In genomic region chr10:94514091-94514505, GRCm38 (mm10) we compare ENCODE assay signal across 8 mouse cellular contexts.
DNase-seq lines count a peak whose midpoint lies in the region; ATAC-seq and TF ChIP-seq lines count a peak whose summit lies in the region.

No protein-coding gene starts in this region.

- ATAC-seq in forebrain, embryonic 11.5 days (replicated peaks; ENCODE audit: low FRiP score): no peak
- no peak for ATAC-seq in liver, embryonic 11.5 days (replicated peaks; ENCODE audit: low FRiP score)

- H3K79me2 ChIP-seq in C2C12 (ENCODE audit: control insufficient read depth, insufficient read depth): peaks cover 44% of the 10 kb centered on the region

- H3K9me3 ChIP-seq in forebrain, embryonic 11.5 days (ENCODE audit: control insufficient read depth, low read length): no peaks in the 10 kb centered on the region
- H3K9me3 ChIP-seq in liver, embryonic 11.5 days (ENCODE audit: control insufficient read depth, low read length): no peaks in the 10 kb centered on the region

- H3K79me3 ChIP-seq in C2C12 (ENCODE audit: low read depth): peaks cover 29% of the 10 kb centered on the region

- TF ChIP-seq POLR2A in cerebellum, adult 2 months (IDR thresholded peaks at IDR 0.05; ENCODE audit: borderline replicate concordance, insufficient read depth, low read length): no peak

- H3K4me2 ChIP-seq in forebrain, embryonic 11.5 days (ENCODE audit: low read depth, low read length, severe bottlenecking): peak overlapping the region; percentile 97
- peak overlapping the region; percentile 81 for H3K4me2 ChIP-seq in liver, embryonic 11.5 days

- no peak for TF ChIP-seq CTCF in gastrocnemius, adult 2 months (IDR thresholded peaks at IDR 0.05)
- no peak for TF ChIP-seq CTCF in C2C12 (IDR thresholded peaks at IDR 0.05; ENCODE audit: control insufficient read depth, insufficient read depth, insufficient read length)
- TF ChIP-seq CTCF in cerebellum, adult 2 months (IDR thresholded peaks at IDR 0.05; ENCODE audit: borderline replicate concordance, insufficient read depth, low read depth, low read length): no peak

- WGBS in forebrain, embryonic 11.5 days: under 1% methylated on average over 12 of the region's 12 CpGs
- WGBS in liver, embryonic 11.5 days: 2% methylated on average over 12 of the region's 12 CpGs
- 10% methylated on average over 12 of the region's 12 CpGs for WGBS in cerebellum, adult 2 months

- DNase-seq in gastrocnemius, adult 2 months: no peak
- no peak for DNase-seq in gastrocnemius, postnatal 25 days
- DNase-seq in forebrain, embryonic 11.5 days (ENCODE audit: low spot score): peak; percentile 51
- DNase-seq in liver, embryonic 11.5 days (ENCODE audit: low spot score): no peak
- DNase-seq in right cerebral cortex, postnatal 36 days (ENCODE audit: low spot score in 2 of 2): no peak
- no peak for DNase-seq in cerebellum, adult 2 months
- no peak for DNase-seq in cerebellum, adult 18-20 months

- H3K4me3 ChIP-seq in gastrocnemius, adult 2 months: peak overlapping the region; percentile 99
- peak overlapping the region; percentile 56 for H3K4me3 ChIP-seq in C2C12 (ENCODE audit: insufficient read depth, poor library complexity, severe bottlenecking)
- peak overlapping the region; percentile 72 for H3K4me3 ChIP-seq in forebrain, embryonic 11.5 days (ENCODE audit: low read depth, low read length)
- H3K4me3 ChIP-seq in liver, embryonic 11.5 days (ENCODE audit: low read depth, low read length): peak overlapping the region; percentile 79
- H3K4me3 ChIP-seq in cerebellum, adult 2 months (replicated peaks; ENCODE audit: insufficient read depth, low read depth, low read length): no peak overlapping the region

- intact Hi-C loops in gastrocnemius, adult 2 months (cut with DNase I): loop anchor here (2.0 kb wide), 3 partner anchors 25 to 105 kb away; no protein-coding TSS in a partner anchor

- H3K9ac ChIP-seq in forebrain, embryonic 11.5 days (ENCODE audit: low read length): peak overlapping the region; percentile 67; the same call in 1 of the 2 replicates
- no peak overlapping the region for H3K9ac ChIP-seq in liver, embryonic 11.5 days (ENCODE audit: low read depth, low read length)

- peaks cover 3% of the 10 kb centered on the region; the same call in 1 of the 2 replicates for H3K4me1 ChIP-seq in forebrain, embryonic 11.5 days (replicated peaks; ENCODE audit: control insufficient read depth, insufficient read depth, low read length)
- H3K4me1 ChIP-seq in liver, embryonic 11.5 days (replicated peaks; ENCODE audit: control insufficient read depth, insufficient read depth, low read length): 0 out of 2 replicates have a peak, but pooled peaks cover 4% of the 10 kb centered on the region
- H3K4me1 ChIP-seq in cerebellum, adult 2 months (ENCODE audit: control insufficient read depth, insufficient read depth, low read length): no peaks in the 10 kb centered on the region

- H3ac ChIP-seq in C2C12 (ENCODE audit: control insufficient read depth, insufficient read length, low read depth): peak overlapping the region; percentile 90

- H3K27ac ChIP-seq in gastrocnemius, adult 2 months: peak overlapping the region; percentile 99
- H3K27ac ChIP-seq in forebrain, embryonic 11.5 days (ENCODE audit: low read depth, low read length): no peak overlapping the region
- no peak overlapping the region for H3K27ac ChIP-seq in liver, embryonic 11.5 days (ENCODE audit: low read depth, low read length)
- H3K27ac ChIP-seq in cerebellum, adult 2 months (ENCODE audit: insufficient read depth, low read length): no peak overlapping the region

- H3K36me3 ChIP-seq in C2C12 (ENCODE audit: control insufficient read depth, insufficient read depth): no peaks in the 10 kb centered on the region
- no peaks in the 10 kb centered on the region for H3K36me3 ChIP-seq in forebrain, embryonic 11.5 days (ENCODE audit: control insufficient read depth, insufficient read depth, low read length)
- no peaks in the 10 kb centered on the region for H3K36me3 ChIP-seq in liver, embryonic 11.5 days (ENCODE audit: control insufficient read depth, insufficient read depth, low read length)

- no peaks in the 10 kb centered on the region for H3K27me3 ChIP-seq in C2C12 (ENCODE audit: control insufficient read depth, insufficient read depth, insufficient read length)
- H3K27me3 ChIP-seq in forebrain, embryonic 11.5 days (ENCODE audit: control insufficient read depth, insufficient read depth, low read length): peaks cover 2% of the 10 kb centered on the region; the same call in 1 of the 2 replicates
- H3K27me3 ChIP-seq in liver, embryonic 11.5 days (replicated peaks; ENCODE audit: control insufficient read depth, insufficient read depth, low read length): peaks cover 24% of the 10 kb centered on the region
- peaks cover 2% of the 10 kb centered on the region; the same call in 1 of the 2 replicates for H3K27me3 ChIP-seq in cerebellum, adult 2 months (ENCODE audit: control insufficient read depth, insufficient read depth, low read length)

TF ChIP-seq in C2C12, 6 proteins besides CTCF, POLR2A, EP300 and RAD21:
- no peak for TF ChIP-seq MYOG (IDR thresholded peaks at IDR 0.05; ENCODE audit: control insufficient read depth, extremely low read depth, insufficient read length)
- no peak for TF ChIP-seq MYOD1 (IDR thresholded peaks at IDR 0.05; ENCODE audit: control insufficient read depth, insufficient read length, low read depth)
- no peak for TF ChIP-seq MAX (IDR thresholded peaks at IDR 0.05)
- TF ChIP-seq FOSL1 (IDR thresholded peaks at IDR 0.05; ENCODE audit: insufficient read depth, low read length, poor library complexity, severe bottlenecking): no peak
- no peak for TF ChIP-seq CEBPB (IDR thresholded peaks at IDR 0.05; ENCODE audit: low read depth)
- no peak for TF ChIP-seq USF1 (IDR thresholded peaks at IDR 0.05; ENCODE audit: low read depth)
